Mouse (Mus musculus): ENCODE measurements at regions not wholly inside any gene's neighbourhood (a gene's known extent, or its start where the extent isn't known, plus 50 kb on each side); places are given as distances from the start of the nearest gene placed in this dataset.

DNA sequence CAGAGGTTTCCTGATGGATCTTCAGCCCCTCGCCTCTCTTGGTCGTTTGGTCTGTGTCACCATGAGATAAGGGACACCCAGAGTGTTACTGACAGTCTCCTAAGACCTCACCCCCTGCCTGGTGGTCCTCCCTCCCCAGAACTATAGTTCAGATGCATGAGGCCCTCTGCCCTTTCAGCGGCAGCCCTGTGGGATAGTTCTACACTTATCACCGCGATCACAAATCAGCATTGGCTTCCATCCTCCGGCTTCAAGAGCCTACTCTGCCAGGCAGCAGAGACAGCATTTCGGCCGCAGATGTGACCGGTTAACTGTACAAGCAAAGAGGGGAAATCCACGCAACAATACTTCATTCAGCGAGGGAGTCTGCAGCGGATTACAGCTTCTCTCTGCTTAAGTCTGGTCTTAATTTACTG lies 193.8 kb upstream of the Adgrl2 start:
- DNase-seq (ENCODE audit: low spot score in 2 of 2) = no peak

DNA sequence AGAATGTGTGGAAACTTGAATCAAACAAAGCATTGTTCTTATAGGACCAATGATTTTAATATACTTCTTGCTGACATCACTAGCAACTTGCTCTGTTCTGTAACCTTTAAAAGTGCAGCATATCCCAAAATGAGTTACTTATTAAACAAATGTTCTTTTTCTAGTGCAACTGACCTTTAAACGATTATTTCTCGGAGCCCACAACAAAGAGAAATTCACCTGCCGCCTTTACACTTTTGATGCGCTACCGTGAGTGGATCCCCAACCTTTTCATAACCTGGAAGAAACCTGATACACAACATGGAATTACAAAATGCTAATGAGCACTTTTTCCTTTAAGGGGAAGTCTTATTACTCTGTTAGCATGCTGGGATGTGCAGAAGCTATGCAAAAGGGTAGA lies 191.7 kb upstream of the Adgrl2 start:
- no peak for DNase-seq (ENCODE audit: low spot score in 2 of 2)

DNA sequence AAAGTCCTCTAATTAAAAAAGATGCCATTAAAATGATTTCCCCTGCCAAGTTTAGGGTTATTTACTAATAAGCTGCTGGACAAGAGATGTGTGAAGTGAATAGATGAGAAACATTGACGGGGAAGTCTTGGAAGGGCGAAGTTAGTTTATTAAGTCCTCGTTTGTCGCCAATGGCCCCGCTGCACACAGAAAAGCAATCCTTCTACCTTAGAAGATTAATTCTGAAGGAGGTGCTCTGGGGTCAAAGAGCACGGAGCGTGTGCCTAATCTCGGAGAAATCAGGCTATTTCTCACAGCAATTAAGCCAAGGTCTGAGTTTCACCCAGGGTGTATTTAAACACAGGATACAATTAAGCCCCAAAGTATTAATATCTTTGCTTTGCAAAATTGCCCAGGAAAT lies 189.8 kb upstream of the Adgrl2 start:
- no peak for DNase-seq (ENCODE audit: low spot score in 2 of 2)

DNA sequence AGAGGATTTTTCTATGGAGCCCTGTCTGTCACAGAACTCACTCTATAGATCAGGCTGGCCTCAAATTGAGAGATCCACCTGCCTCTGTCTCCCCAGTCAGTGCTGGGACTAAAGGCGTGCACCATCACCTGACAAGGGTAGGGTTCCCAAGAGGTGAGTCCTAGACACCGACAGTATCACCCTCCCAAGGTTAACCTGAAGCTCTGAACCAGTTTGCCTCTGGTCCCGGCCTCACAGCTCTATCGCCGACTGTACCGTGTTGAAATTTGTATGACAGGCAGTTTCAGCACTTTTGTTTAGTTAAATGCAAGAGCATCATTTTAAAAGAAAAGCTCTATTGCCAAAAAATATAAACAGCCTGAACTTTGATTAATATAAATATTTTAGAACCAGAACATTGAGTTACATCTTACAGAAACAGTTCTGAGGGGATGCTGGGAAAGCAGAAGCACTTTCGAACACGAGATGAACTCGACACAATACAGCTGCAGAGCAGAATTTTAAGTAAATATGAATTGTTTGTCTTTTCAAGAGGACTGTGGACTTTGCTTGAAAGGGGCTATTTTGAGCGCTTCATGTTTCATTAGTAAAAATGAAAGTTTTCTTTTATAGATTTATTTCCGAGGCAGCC lies 189.2 kb upstream of the Adgrl2 start:
- DNase-seq (ENCODE audit: low spot score in 2 of 2) = no peak

DNA sequence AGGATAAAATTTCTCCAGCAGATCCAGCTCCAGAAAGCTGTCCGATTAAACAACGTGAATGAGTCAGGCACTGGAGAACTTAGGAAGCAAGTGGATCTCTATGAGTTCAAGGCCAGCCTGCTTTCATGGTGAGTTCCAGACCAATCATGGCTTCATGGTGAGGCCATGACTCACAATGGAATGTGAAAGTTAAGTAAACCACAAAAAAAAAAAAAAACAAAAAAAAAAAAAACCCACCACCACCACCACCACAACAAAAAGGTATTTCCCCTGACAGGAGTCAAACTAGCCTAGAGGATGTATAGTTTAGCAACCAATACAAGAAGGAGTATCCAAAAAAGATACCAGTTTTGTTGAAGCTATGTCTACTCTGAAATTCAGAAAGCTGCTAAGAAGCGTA lies 188.5 kb upstream of the Adgrl2 start:
- DNase-seq (ENCODE audit: low spot score in 2 of 2) = no peak

DNA sequence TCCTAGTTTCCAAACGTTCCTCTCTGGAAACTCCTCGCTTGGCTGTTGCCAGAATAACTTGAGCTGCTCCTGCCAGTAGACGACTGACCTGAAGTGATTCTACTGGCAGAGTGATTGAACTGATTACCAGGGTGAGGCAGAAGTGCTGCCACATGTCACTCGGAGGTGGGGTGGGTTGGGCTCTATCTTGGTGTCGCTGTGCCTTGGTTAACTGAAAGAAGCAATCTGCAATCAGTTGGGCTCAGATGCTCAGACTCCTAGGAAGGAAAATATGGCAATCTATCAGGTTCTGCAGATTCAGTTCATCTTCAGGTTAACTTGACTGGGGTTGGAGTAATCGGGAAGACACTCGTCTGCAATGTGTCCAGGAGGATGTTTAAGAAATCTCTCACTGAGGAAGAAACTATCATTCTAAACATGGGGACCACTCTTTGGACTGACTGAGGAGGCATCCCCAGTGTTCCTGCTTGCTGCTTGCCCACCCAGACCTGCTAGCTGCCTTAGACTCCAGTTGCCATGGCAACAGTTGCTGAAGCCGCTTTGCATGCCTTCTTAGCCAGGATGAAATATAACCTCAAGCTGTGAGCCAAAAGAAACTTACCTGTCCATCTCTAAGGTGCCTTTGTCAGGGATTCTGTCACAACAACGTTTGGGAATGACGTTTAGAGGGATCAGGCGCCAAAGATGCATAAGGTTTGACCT lies 184.5 kb upstream of the Adgrl2 start:
- DNase-seq (ENCODE audit: low spot score in 2 of 2) = peak in 1 of 2 experiments; percentile 11

DNA sequence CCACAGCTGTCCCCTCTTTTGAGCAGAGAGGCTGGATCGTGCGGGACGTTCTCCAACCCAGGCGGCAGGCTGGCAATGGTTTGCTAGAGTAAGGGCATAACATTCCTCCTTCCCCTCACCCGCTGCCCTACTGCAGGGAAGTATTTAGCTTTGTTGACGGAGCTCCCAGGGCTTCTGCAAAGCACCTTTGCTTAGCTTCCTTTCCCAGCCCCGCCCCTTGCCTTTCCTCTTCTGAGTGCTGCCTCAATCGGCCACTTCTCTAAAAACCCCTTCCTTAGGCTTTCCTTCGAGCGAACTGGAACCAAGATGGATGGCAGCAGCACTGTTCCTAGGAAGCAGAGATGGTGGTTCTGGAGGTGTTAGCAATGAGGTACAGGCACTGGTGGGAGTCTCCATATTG lies 183.2 kb upstream of the Adgrl2 start:
- peak in 1 of 2 experiments; percentile 3 for DNase-seq (ENCODE audit: low spot score in 2 of 2)

DNA sequence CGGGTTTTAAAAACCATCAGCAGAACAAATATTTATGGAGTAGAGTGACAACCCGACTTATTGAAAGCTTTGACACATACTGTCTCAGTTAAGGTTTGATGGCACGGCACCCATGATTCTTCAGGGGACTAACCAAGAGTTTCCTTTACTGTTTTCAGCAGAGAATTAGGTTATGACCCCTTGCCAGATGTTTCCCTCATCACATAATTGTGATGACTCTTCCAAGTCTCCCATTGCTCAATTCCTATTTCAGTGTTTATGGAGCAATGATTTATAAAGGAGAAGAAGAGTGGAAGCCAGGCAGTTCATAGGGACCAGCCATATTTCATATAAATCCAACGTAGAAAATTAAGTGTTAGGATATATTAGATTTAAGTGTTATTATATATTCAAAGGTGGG lies 181.4 kb upstream of the Adgrl2 start:
- DNase-seq (ENCODE audit: low spot score in 2 of 2) = no peak

DNA sequence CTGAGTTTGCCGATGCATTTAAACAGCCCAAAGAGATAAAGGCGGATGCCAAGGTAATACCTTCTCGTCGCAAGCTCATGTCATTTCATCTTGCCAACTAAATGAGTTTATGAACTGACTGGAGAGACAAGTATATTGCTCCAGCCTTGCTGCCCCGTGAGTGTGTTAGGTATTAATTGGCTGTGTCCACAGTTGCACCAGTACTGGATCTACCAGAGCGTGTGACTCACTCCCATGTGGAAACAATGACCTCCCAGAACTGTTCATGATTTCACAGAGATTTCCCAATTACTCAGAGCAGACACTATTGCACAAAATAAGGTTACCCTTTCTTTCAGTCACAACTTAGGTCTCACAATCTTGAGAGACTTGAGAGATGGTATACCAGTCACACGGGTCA lies 179.8 kb upstream of the Adgrl2 start:
- DNase-seq (ENCODE audit: low spot score in 2 of 2) = no peak

DNA sequence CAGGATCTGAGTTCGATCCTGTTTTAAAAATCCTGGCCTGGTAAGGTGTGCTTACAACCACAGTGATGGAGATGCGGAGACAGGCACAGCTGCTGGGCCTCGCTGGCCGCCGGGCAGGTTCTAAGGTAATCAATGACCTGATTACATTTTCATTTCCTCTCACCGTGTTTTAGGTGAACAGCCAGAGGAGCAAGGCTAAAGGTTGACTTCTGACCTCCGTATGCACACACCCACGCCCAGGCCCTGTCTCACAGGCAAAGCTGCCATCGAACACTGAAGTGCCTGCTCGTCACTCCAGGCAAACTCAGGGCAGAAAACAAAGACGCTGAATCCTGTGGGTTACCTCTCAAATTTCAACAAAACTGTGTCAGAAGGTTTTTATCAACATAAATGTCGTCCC lies 179.1 kb upstream of the Adgrl2 start:
- DNase-seq (ENCODE audit: low spot score in 2 of 2) = no peak

DNA sequence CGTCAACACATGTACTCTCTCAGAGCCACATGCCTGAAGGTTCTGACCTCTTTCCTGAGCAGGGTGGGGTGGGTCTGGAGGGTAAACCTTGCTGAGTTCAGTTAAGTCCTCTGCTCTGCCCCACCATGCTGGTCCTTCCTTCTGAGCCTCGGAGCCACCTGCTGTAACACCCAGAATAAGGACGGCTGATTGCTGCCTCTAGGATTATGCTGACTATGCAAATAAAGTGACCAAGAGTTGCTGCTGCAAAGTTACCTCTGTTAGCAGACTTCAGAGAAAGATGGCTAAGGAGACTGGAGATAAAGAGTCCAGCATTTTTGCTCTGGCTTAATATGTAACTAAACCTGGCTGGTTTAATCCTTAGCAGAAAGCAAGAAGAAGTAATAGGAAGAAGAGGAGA lies 177.6 kb upstream of the Adgrl2 start:
- DNase-seq (ENCODE audit: low spot score in 2 of 2) = no peak

DNA sequence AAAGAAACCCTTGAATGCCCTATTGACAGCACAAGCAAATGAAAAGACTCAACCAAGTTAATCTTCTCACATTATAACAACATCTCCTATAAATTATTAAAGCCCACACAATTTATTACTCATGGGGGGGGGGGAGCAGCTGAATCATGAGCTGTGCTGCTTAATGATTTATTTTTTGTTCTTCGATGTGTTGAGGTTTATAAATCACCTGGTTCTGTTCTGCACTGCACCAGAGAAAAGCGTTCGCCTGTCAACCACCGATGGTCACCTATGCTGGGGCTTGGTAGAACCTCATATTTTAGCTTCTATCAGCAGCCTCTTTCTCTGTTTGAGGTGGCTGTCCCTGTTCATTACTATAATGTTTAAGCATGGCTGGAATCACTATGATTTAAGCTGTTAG lies 174.4 kb upstream of the Adgrl2 start:
- no peak for DNase-seq (ENCODE audit: low spot score in 2 of 2)

DNA sequence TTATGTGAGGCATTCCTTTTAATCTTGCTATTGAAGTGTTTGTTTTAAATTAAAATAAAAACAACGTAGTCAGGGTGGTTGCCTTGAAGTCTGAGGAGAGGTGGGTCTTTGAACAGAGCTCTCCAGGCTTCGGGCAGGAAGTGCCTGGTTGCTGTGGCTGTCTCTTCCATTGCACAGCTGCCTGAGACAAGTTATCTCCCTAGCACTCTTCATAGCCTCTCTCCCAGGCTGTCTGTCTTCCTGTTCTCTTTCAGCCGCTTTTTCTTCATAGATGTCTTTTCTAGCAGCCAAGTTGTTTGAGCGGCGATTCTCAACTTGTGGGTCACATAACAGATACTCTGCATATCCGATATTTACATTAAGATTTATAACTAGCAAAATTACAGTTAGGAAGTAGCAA lies 173.2 kb upstream of the Adgrl2 start:
- DNase-seq (ENCODE audit: low spot score in 2 of 2) = no peak

DNA sequence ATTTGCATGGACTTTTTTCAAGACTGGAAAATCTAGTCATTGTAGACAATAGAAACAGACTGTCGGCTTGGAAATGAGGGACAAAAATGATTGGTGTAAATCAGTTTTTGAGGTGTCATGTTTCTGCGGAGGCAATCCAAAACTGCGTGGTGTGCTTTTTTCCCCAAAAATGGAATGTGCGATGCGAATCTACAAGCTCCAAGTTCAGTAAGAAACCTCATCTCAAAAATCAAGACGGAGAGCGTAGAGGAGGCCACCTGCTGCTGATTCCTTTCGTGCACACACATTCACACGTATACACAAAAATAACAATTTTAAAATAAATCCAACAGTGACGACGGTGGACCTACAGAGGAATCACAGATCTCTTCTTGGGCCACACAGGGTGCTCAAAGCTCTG lies 170.5 kb upstream of the Adgrl2 start:
- no peak for DNase-seq (ENCODE audit: low spot score in 2 of 2)

DNA sequence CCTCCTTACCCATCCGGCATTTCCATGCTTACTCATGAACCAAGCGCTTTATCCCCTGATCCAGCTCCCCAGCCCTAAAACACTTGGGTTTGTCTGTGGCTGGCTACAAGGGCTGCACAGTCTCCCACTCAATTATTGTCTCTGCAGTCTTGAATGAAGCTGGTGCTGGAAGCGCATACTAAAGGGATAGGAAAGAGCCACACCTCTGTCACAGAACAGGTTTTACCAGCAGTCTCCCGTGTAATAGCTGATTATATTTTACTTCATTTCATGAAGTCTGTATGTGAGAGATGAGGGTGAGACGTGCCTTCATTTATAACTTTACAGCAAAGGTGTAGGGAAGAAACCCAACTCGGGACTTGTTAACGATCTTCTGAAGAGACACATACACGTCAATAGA lies 167.0 kb upstream of the Adgrl2 start:
- no peak for DNase-seq (ENCODE audit: low spot score in 2 of 2)

DNA sequence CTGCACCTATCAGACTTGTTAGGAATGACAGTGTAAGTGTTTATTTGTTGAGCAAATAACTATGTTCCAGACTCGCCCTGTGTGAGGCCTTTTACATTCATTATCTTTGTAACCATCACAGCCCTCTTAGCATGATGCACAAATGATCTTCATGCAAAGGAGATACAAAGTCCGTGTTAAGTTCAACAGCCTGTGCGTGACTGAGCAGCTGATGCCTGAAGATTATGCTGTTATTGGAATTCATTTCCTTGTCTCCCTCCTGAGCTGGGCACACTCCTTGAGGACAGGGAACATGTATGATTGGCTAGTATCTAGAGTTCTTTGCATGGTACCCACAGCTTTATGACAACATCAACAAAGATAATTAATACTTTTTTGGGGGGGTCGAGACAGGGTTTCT lies 162.0 kb upstream of the Adgrl2 start:
- no peak for DNase-seq (ENCODE audit: low spot score in 2 of 2)

DNA sequence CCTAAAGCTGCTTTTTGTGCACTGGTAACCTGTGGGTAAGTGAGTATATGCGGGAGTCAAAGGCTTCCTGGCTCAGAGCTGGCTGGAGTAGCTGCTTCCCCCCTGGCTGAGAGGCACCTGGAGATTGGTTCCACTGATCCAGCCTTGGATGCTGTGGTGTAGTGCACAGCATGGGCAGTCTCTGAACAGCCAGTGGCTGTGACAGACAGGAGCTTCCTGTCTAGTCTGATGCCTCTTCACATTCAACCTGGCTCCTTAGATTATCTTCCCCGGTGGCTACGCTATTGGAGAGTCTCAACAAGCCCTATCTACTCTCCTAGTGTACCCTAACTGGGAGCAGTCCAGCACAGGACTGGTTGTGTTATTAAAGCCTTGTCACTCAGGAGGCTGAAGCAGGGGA lies 160.4 kb upstream of the Adgrl2 start:
- no peak for DNase-seq (ENCODE audit: low spot score in 2 of 2)

DNA sequence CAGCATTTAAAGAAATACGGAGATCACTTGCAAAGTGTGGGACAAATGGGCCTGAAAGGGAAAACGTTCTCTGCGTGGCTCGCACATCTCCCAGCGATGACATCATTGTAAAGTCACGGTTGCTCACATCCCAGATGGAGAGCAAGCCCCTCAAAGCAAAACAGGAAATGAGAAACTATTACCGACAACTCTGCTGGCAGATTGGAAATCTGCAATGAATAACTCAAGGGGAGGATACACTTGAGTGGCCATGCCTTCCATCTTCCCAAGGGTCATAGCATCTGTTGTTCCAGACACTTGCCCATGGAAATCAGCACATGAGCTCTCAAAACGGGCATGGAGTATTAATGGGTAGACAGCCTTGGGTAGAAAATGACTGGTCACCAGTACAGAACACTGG lies 158.3 kb upstream of the Adgrl2 start:
- no peak for DNase-seq (ENCODE audit: low spot score in 2 of 2)

DNA sequence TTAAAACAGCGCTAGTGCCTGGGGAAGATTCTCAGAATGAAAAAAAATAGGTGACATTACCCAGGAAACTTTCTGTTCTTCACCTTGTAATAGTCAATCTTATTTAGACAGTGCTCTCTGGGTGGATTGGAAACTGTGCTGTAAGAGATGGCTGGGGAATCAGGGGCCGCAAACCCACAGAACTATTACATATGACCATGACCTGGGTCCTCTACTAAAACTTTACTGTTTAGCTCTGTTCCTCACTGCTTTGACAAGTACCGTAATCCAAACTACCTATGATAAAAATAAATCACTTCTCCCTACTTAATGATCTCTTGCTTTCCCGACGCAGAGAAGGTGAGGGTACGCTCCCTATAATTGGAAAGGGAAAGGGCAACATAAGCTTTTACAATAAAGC lies 157.6 kb upstream of the Adgrl2 start:
- DNase-seq (ENCODE audit: low spot score in 2 of 2) = no peak

DNA sequence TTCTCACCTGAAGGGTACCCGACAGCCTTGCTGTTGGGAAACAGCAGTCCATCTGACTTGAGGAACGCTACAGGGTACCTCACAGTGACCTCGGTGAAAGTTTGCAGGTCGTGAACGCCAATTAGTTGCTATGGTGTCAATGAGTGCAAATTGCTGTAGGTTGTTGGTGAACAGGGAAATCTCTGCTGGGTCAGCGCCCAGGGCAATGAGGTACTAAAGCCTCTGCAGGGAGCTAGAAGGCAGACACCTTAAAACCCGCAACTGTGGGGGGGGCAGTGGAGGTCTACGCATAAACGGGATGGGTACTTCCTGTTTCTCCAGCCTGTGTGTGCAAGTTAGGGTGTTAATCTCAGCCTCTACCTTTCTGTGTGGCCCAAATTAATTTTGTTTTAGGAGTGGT lies 156.3 kb upstream of the Adgrl2 start:
- DNase-seq (ENCODE audit: low spot score in 2 of 2) = no peak

DNA sequence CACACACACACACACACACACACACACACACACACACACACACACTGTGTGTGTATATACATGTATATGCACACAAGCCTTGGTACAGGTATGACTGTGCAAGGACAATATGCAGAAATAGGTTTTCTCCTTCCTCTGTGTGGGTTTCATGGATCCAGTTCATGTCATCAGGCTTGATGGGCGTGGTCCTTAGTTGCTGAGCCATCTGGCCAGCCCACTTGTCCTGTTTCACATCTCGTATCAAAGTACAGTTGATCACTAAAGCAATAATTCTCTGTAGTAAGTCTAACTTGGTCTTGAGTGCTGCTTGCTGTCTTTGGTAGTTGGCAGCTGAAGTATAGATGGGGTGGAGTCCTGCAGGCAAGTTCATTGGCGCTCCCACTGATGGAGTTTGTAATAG lies 150.1 kb upstream of the Adgrl2 start:
- DNase-seq (ENCODE audit: low spot score in 2 of 2) = no peak

DNA sequence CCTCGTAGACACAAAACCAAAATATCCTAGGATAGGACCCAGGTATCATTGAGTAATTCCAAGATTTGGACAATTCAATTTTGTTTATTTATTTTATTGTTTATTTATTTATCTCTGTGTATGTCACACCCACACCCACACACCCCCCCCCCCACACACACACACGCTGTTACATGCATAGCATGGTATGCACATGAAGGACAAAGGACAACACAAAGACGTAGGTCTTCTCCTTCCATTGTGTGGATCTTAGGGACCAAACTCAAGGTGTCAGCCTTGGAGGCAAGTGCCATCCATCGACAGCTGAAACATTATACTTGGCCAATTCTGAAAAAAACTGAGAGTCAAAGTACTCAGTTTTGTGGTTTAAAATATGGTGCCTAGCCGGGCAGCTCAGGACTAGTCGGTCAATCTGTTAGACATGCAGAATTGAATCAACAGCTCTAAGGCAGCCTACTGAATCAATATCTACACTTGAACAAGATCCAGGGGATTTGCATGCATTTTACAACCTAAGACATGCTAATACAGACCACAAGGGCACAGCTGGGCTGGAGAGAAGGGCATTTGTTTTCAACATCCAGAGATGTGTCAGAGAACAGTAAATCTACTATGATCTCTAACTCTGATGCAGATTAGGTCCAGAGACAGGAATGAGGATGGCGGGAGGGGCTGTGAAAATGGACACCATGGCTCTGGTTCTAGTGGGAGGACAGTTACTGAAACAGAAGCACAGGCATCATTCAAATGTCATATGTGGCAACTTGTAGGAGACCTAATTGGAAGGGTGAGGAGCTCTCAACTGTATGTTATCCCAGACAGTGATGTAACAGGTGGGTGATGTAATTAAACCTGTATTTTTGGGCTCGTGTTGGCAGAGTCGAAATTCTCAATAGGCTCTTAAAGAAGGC lies 143.9 kb upstream of the Adgrl2 start:
- DNase-seq (ENCODE audit: low spot score in 2 of 2) = no peak

Data from layer of hippocampus, adult 18-20 months (tissue).